Mouse (Mus musculus): ENCODE measurements around the gene Spef2.

- TF ChIP-seq CTCF (IDR thresholded peaks at IDR 0.05) (no peak), EP300 (IDR thresholded peaks at IDR 0.05; ENCODE audit: insufficient read depth, low read depth, low read length) (no peak)
These were observed 2.3 kb upstream of the Spef2 start for GRCm38 (mm10) chr15:9750966-9751365.
